Mouse (Mus musculus) cerebellum, adult 2 months (tissue): ENCODE measurements at regions not wholly inside any gene's neighbourhood (a gene's known extent, or its start where the extent isn't known, plus 50 kb on each side); places are given as distances from the start of the nearest gene placed in this dataset.

Source experiments
- CTCF ChIP-seq: fragments of 200-500 bp; IDR thresholded peaks from 2 replicates; pipeline ENCODE4 v1.5.1; 2011; ENCODE audit warnings: low read depth, mild to moderate bottlenecking, control low read depth, low read length, moderate library complexity, borderline replicate concordance; ENCODE audit not compliant: insufficient read depth
- POLR2A ChIP-seq: fragments of 200-500 bp; IDR thresholded peaks from 2 replicates; pipeline ENCODE4 v1.6.1; 2011; ENCODE audit warnings: low read length, control low read depth, borderline replicate concordance; ENCODE audit not compliant: insufficient read depth

- TF ChIP-seq CTCF = no peak
- no peak for TF ChIP-seq POLR2A
These were observed 115.7 kb upstream of the Cxcr4 start for GRCm38 (mm10) chr1:128707747-128708146.
